Mouse (Mus musculus) lung, postnatal 25 days (tissue): Measurements from ENCODE around the gene Wfikkn2.

ENCODE experiments used
- DNase-seq: peaks from one replicate; pipeline ENCODE4 v3.0.0; 2022; ENCODE audit warnings: low spot score

The Wfikkn2 gene

GRCm38 (mm10) chr11:94221257-94221656 lies 24.5 kb downstream of the Wfikkn2 start:
- DNase-seq = no peak

GRCm38 (mm10) chr11:94216247-94216646 lies 29.6 kb downstream of the Wfikkn2 start:
- no peak for DNase-seq

GRCm38 (mm10) chr11:94215581-94215980 lies 30.2 kb downstream of the Wfikkn2 start:
- no peak for DNase-seq

GRCm38 (mm10) chr11:94213735-94214594 lies 31.8 kb downstream of the Wfikkn2 start:
- no peak for DNase-seq

GRCm38 (mm10) chr11:94212997-94213396 lies 32.8 kb downstream of the Wfikkn2 start:
- no peak for DNase-seq

GRCm38 (mm10) chr11:94212489-94212836 lies 33.3 kb downstream of the Wfikkn2 start:
- no peak for DNase-seq

GRCm38 (mm10) chr11:94211651-94212488 lies 33.9 kb downstream of the Wfikkn2 start:
- peak; percentile 56 for DNase-seq

- peak; percentile 99 for DNase-seq
Measured at GRCm38 (mm10) chr11:94211124-94211603, 34.6 kb downstream of the Wfikkn2 start, which contains the start of gene Tob1. TSS of gene Tob1 (plus strand) at chr11:94211454.

GRCm38 (mm10) chr11:94210191-94211086 lies 35.4 kb downstream of the Wfikkn2 start:
- DNase-seq = peak; percentile 97

- peak; percentile 57 for DNase-seq
Measured at GRCm38 (mm10) chr11:94209695-94210131, 36.1 kb downstream of the Wfikkn2 start.

- no peak for DNase-seq
Measured at GRCm38 (mm10) chr11:94208811-94209675, 36.8 kb downstream of the Wfikkn2 start.

- no peak for DNase-seq
Measured at GRCm38 (mm10) chr11:94206398-94207114, 39.2 kb downstream of the Wfikkn2 start.

GRCm38 (mm10) chr11:94203066-94203465 lies 42.7 kb downstream of the Wfikkn2 start:
- DNase-seq = no peak

- no peak for DNase-seq
Measured at GRCm38 (mm10) chr11:94202106-94202505, 43.7 kb downstream of the Wfikkn2 start.

GRCm38 (mm10) chr11:94200422-94200821 lies 45.4 kb downstream of the Wfikkn2 start:
- DNase-seq = no peak

- no peak for DNase-seq
Measured at GRCm38 (mm10) chr11:94199771-94200170, 46.0 kb downstream of the Wfikkn2 start.

GRCm38 (mm10) chr11:94198405-94199146 lies 47.2 kb downstream of the Wfikkn2 start:
- no peak for DNase-seq

- DNase-seq = no peak
Measured at GRCm38 (mm10) chr11:94196311-94196710, 49.5 kb downstream of the Wfikkn2 start.

- DNase-seq = no peak
Measured at GRCm38 (mm10) chr11:94193109-94193508, 52.7 kb downstream of the Wfikkn2 start.
